Mouse (Mus musculus) stomach, postnatal 0 days (tissue): ENCODE measurements at regions not wholly inside any gene's neighbourhood (a gene's known extent, or its start where the extent isn't known, plus 50 kb on each side); places are given as distances from the start of the nearest gene placed in this dataset.

Experiments used
- CTCF ChIP-seq: IDR thresholded peaks from 2 replicates; pipeline ENCODE4 v1.5.1; 2016; ENCODE audit warnings: antibody characterized with exemption, low read depth, mild to moderate bottlenecking, moderate library complexity
- EP300 ChIP-seq: optimal IDR thresholded peaks from 2 replicates; pipeline ENCODE3; 2016; ENCODE audit warnings: antibody characterized with exemption

DNA sequence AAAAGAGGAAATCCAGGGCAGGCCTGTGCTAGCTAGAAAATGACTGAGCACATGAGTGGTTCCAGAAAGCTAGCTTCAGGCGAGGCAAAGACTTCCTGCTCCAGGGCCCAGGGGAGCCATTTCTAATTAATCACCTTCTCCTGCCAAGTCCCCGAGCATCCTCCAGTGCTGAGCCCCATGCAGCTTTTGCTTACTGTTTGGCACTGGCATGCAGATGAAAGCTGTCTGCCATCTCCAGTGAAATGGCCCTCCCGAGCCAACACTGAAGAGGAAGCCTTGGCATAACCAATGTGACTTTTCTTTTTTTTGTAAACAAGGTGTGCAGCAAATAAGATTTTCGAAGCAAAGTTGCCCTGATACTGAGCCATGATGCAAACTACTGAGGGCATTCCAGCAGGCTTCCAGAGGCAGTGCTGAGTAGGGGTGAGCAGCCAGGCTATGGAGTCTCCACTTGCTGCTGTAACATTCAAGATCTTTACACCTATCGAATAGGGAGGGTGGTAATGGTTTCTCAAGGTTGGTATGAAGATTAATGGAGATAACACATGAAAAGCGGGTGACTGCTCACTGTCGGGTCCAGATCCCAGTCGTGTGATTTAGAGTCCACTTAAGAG is 125.4 kb upstream of the Immp2l start:
- TF ChIP-seq CTCF (no peak), EP300 (no peak)
